In the genomic region with DNA sequence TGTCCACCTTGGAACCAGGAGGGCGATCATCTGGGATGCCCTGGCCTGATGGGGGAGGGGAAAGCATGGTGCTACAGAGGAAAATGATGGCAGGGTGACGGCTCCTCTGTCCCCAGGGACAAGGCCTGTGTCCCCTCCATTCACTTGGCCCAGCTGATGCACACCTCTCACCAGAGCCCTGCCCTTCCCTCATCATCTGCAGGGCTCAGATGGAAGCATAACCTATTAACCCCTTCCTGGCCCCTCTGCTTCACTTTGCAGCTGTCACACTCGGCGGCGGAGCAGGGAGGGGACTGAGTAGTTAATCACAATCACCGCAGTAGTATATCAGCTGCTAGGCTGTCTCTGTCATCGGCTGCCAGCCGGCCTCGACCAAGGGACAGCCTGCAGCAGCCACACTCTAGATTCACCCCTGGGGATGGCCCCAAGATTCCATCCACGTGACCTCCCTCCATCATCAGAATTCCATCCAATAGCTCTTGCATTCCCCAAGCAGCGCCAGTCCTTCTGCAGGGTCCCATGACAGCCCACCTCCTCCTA, we compare ENCODE assay signal across 16 mouse cellular contexts. TPM values are rescaled to one million over a fixed set of nuclear protein-coding genes. Genes with fewer than 3 reads are reported as not detected.
DNase-seq lines count a peak whose midpoint lies in the region; ATAC-seq and TF ChIP-seq lines count a peak whose summit lies in the region.
"Had no signal": no experiment of that assay in that cellular context is flagged by ENCODE, and none has a peak within 500 bp of the region (broad histone marks: within the 10 kb centered on the region; RNA-seq: fewer than 3 reads in every experiment).

No protein-coding gene starts in this region.

- no peak overlapping the region for H3K4me3 ChIP-seq in midbrain, embryonic 11.5 days (ENCODE audit: low read depth, low read length)
- H3K4me3 ChIP-seq in midbrain, postnatal 0 days (ENCODE audit: low read depth, low read length) = no peak overlapping the region
- H3K4me3 ChIP-seq in hindbrain, embryonic 14.5 days (replicated peaks; ENCODE audit: low read length) = no peak overlapping the region
- no peak overlapping the region for H3K4me3 ChIP-seq in midbrain, embryonic 16.5 days (ENCODE audit: low read depth, low read length)
- no peak overlapping the region for H3K4me3 ChIP-seq in thymus, adult 2 months (ENCODE audit: control insufficient read depth, insufficient read depth, low read length)
- H3K4me3 ChIP-seq: gastrocnemius, adult 2 months; intestine, embryonic 15.5 days had no signal

- 62% methylated on average over 11 of the region's 11 CpGs for WGBS in midbrain, embryonic 11.5 days
- 43% methylated on average over 11 of the region's 11 CpGs for WGBS in midbrain, postnatal 0 days
- WGBS in hindbrain, embryonic 14.5 days = 26% methylated on average over 11 of the region's 11 CpGs
- WGBS in midbrain, embryonic 16.5 days = 32% methylated on average over 11 of the region's 11 CpGs
- 72% methylated on average over 11 of the region's 11 CpGs for WGBS in thymus, adult 2 months

- no peaks in the 10 kb centered on the region for H3K9me3 ChIP-seq in midbrain, embryonic 11.5 days (ENCODE audit: control insufficient read depth, low read length)
- no peaks in the 10 kb centered on the region for H3K9me3 ChIP-seq in midbrain, postnatal 0 days (ENCODE audit: low read length)
- no peaks in the 10 kb centered on the region for H3K9me3 ChIP-seq in hindbrain, embryonic 14.5 days (ENCODE audit: control insufficient read depth, low read length)
- H3K9me3 ChIP-seq in midbrain, embryonic 16.5 days (replicated peaks; ENCODE audit: control insufficient read depth, low read length, poor library complexity, severe bottlenecking) = no peaks in the 10 kb centered on the region; the same call in 1 of the 2 replicates
- H3K9me3 ChIP-seq: intestine, embryonic 15.5 days had no signal

- H3K9ac ChIP-seq in midbrain, embryonic 11.5 days (ENCODE audit: low read length) = no peak overlapping the region
- H3K9ac ChIP-seq in midbrain, postnatal 0 days (replicated peaks; ENCODE audit: low read length, poor library complexity, severe bottlenecking) = no peak overlapping the region
- H3K9ac ChIP-seq in hindbrain, embryonic 14.5 days = 0 out of 2 replicates have a peak overlapping the region, but pooled peaks have one; percentile 36
- 0 out of 2 replicates have a peak overlapping the region, but pooled peaks have one; percentile 36 for H3K9ac ChIP-seq in midbrain, embryonic 16.5 days (ENCODE audit: low read depth, low read length)
- H3K9ac ChIP-seq: intestine, embryonic 15.5 days had no signal

- H3K4me2 ChIP-seq in midbrain, embryonic 11.5 days = no peak overlapping the region
- no peak overlapping the region for H3K4me2 ChIP-seq in midbrain, postnatal 0 days (ENCODE audit: low read depth, low read length, poor library complexity, severe bottlenecking)
- H3K4me2 ChIP-seq in hindbrain, embryonic 14.5 days (replicated peaks) = no peak overlapping the region; the same call in 1 of the 2 replicates
- no peak overlapping the region for H3K4me2 ChIP-seq in midbrain, embryonic 16.5 days (ENCODE audit: low read length)
- H3K4me2 ChIP-seq: intestine, embryonic 15.5 days had no signal

- peaks cover 2% of the 10 kb centered on the region; the same call in 1 of the 2 replicates for H3K27me3 ChIP-seq in midbrain, embryonic 11.5 days (ENCODE audit: control insufficient read depth, insufficient read depth, low read length)
- no peaks in the 10 kb centered on the region; the same call in 1 of the 2 replicates for H3K27me3 ChIP-seq in midbrain, postnatal 0 days (ENCODE audit: insufficient read depth, low read length)
- H3K27me3 ChIP-seq in hindbrain, embryonic 14.5 days (ENCODE audit: control insufficient read depth, insufficient read depth, low read length) = no peaks in the 10 kb centered on the region
- H3K27me3 ChIP-seq in midbrain, embryonic 16.5 days (ENCODE audit: control insufficient read depth, insufficient read depth, low read depth, low read length) = no peaks in the 10 kb centered on the region; the same call in 1 of the 2 replicates
- no peaks in the 10 kb centered on the region for H3K27me3 ChIP-seq in thymus, adult 2 months (ENCODE audit: control insufficient read depth, insufficient read depth, low read length)

- H3K27ac ChIP-seq in midbrain, embryonic 11.5 days (ENCODE audit: low read depth, low read length) = no peak overlapping the region
- H3K27ac ChIP-seq in midbrain, postnatal 0 days (ENCODE audit: low read depth, low read length) = no peak overlapping the region
- H3K27ac ChIP-seq in hindbrain, embryonic 14.5 days = no peak overlapping the region
- H3K27ac ChIP-seq in midbrain, embryonic 16.5 days (ENCODE audit: low read length) = no peak overlapping the region
- H3K27ac ChIP-seq in thymus, adult 2 months (ENCODE audit: control insufficient read depth, insufficient read depth, low read length) = no peak overlapping the region
- H3K27ac ChIP-seq: gastrocnemius, adult 2 months; intestine, embryonic 15.5 days; macrophage had no signal

- DNase-seq in midbrain, embryonic 11.5 days (ENCODE audit: low spot score, missing footprints) = no peak
- no peak for DNase-seq in midbrain, postnatal 0 days (ENCODE audit: low spot score)
- no peak for DNase-seq in hindbrain, embryonic 14.5 days (ENCODE audit: low spot score)
- no peak for DNase-seq in left cerebral cortex, postnatal 10 days (ENCODE audit: extremely low spot score in 1 of 2, low spot score in 2 of 2)
- no peak for DNase-seq in left cerebral cortex, adult 9 months (ENCODE audit: low spot score in 2 of 2)
- no peak for DNase-seq in thymus, adult 2 months
- DNase-seq: adrenal gland, postnatal 25 days; gastrocnemius, adult 2 months; heart, postnatal 10 days; kidney, postnatal 14 days; lung, adult 18-20 months had no signal

- H3K36me3 ChIP-seq in midbrain, embryonic 11.5 days (ENCODE audit: control insufficient read depth, insufficient read depth, low read length) = no peaks in the 10 kb centered on the region
- H3K36me3 ChIP-seq in midbrain, postnatal 0 days (ENCODE audit: insufficient read depth, low read length) = no peaks in the 10 kb centered on the region
- no peaks in the 10 kb centered on the region for H3K36me3 ChIP-seq in hindbrain, embryonic 14.5 days (replicated peaks; ENCODE audit: control insufficient read depth, insufficient read depth)
- H3K36me3 ChIP-seq in midbrain, embryonic 16.5 days (ENCODE audit: control insufficient read depth, insufficient read depth, low read length) = no peaks in the 10 kb centered on the region
- no peaks in the 10 kb centered on the region for H3K36me3 ChIP-seq in thymus, adult 2 months (ENCODE audit: control insufficient read depth, insufficient read depth, low read length)
- H3K36me3 ChIP-seq: G1E; intestine, embryonic 15.5 days had no signal

- no peak for TF ChIP-seq CTCF in midbrain, postnatal 0 days (IDR thresholded peaks at IDR 0.05)
- no peak for TF ChIP-seq CTCF in thymus, adult 2 months (IDR thresholded peaks at IDR 0.05; ENCODE audit: borderline replicate concordance, control insufficient read depth, extremely low read depth, insufficient read depth, low read length, poor library complexity)

- TF ChIP-seq POLR2A in thymus, adult 2 months (IDR thresholded peaks at IDR 0.05; ENCODE audit: control insufficient read depth, extremely low read depth, insufficient read depth, low read length, poor library complexity) = no peak

- intact Hi-C loops in left cerebral cortex, postnatal 10 days (cut with DNase I) = loop anchor here (5.0 kb wide), 2 partner anchors 57 to 172 kb away; a partner anchor contains a TSS

- 0 out of 2 replicates have a peak, but pooled peaks cover 6% of the 10 kb centered on the region for H3K4me1 ChIP-seq in midbrain, embryonic 11.5 days (ENCODE audit: control insufficient read depth, insufficient read depth, low read length)
- no peaks in the 10 kb centered on the region for H3K4me1 ChIP-seq in midbrain, postnatal 0 days (ENCODE audit: insufficient read depth, low read length)
- H3K4me1 ChIP-seq in hindbrain, embryonic 14.5 days (replicated peaks; ENCODE audit: control insufficient read depth, insufficient read depth, low read length) = peaks cover 7% of the 10 kb centered on the region; the same call in 1 of the 2 replicates
- H3K4me1 ChIP-seq in midbrain, embryonic 16.5 days (ENCODE audit: control insufficient read depth, insufficient read depth, low read length) = peaks cover 4% of the 10 kb centered on the region; the same call in 1 of the 2 replicates
- peaks cover 3% of the 10 kb centered on the region for H3K4me1 ChIP-seq in thymus, adult 2 months (replicated peaks; ENCODE audit: control insufficient read depth, insufficient read depth, low read length)

- ATAC-seq in midbrain, embryonic 11.5 days (ENCODE audit: low FRiP score) = peak; percentile 45; the same call in 1 of the 2 replicates
- no peak for ATAC-seq in midbrain, postnatal 0 days (ENCODE audit: low FRiP score)
- no peak for ATAC-seq in hindbrain, embryonic 14.5 days (ENCODE audit: low FRiP score)
- no peak for ATAC-seq in midbrain, embryonic 16.5 days
- ATAC-seq: intestine, embryonic 15.5 days had no signal

RNA-seq across cellular contexts. Expression of a gene that starts 28.6 kb away (rescaled TPM):
- polyA plus RNA-seq in midbrain, embryonic 11.5 days (2014; fragmentation: Nextera tagmentation; extraction: Ambion mirVana) = 0.64 and 0.88 TPM in 2 replicates
- 2.6 and 3.5 TPM in 2 replicates for total RNA-seq in midbrain, postnatal 0 days (2014; rRNA removed)
- 2.2 and 2.6 TPM in 2 replicates for polyA plus RNA-seq in midbrain, postnatal 0 days (2015; fragmentation: Nextera tagmentation; extraction: Ambion mirVana)
- polyA plus RNA-seq in hindbrain, embryonic 14.5 days (2014; fragmentation: Nextera tagmentation; extraction: Ambion mirVana) = 0.73 and 1.4 TPM in 2 replicates
- 1.0 and 1.4 TPM in 2 replicates for polyA plus RNA-seq in midbrain, embryonic 16.5 days (2015; fragmentation: Nextera tagmentation; extraction: Ambion mirVana)
- total RNA-seq in left cerebral cortex, postnatal 10 days (2021) = 1 to 10 TPM; 3.0 to 3.6 TPM
- polyA plus RNA-seq in thymus, adult 2 months (2012; rRNA removed) = 3.7 and 4.6 TPM in 2 replicates
- polyA plus RNA-seq: macrophage had no signal

RNA-seq across cellular contexts. Expression of a gene that starts 44.9 kb away (rescaled TPM):
- 85.9 and 96.4 TPM in 2 replicates for polyA plus RNA-seq in midbrain, embryonic 11.5 days (2014; fragmentation: Nextera tagmentation; extraction: Ambion mirVana)
- 25.9 and 28.7 TPM in 2 replicates for total RNA-seq in midbrain, postnatal 0 days (2014; rRNA removed)
- 36.1 and 43.5 TPM in 2 replicates for polyA plus RNA-seq in midbrain, postnatal 0 days (2015; fragmentation: Nextera tagmentation; extraction: Ambion mirVana)
- polyA plus RNA-seq in hindbrain, embryonic 14.5 days (2014; fragmentation: Nextera tagmentation; extraction: Ambion mirVana) = 39.8 and 42.7 TPM in 2 replicates
- 57.5 and 59.1 TPM in 2 replicates for polyA plus RNA-seq in midbrain, embryonic 16.5 days (2015; fragmentation: Nextera tagmentation; extraction: Ambion mirVana)
- total RNA-seq in left cerebral cortex, postnatal 10 days (2021) = 1 to 10 TPM; 6.8 to 7.8 TPM
- 33.0 and 41.3 TPM in 2 replicates for polyA plus RNA-seq in thymus, adult 2 months (2012; rRNA removed)

RNA-seq across cellular contexts. Expression of a gene that starts 56.4 kb away (rescaled TPM):
- 10.0 and 11.0 TPM in 2 replicates for polyA plus RNA-seq in midbrain, embryonic 11.5 days (2014; fragmentation: Nextera tagmentation; extraction: Ambion mirVana)
- 6.7 and 10.8 TPM in 2 replicates for total RNA-seq in midbrain, postnatal 0 days (2014; rRNA removed)
- 2.2 and 2.3 TPM in 2 replicates for polyA plus RNA-seq in midbrain, postnatal 0 days (2015; fragmentation: Nextera tagmentation; extraction: Ambion mirVana)
- polyA plus RNA-seq in hindbrain, embryonic 14.5 days (2014; fragmentation: Nextera tagmentation; extraction: Ambion mirVana) = 10.9 and 13.6 TPM in 2 replicates
- 5.8 and 7.7 TPM in 2 replicates for polyA plus RNA-seq in midbrain, embryonic 16.5 days (2015; fragmentation: Nextera tagmentation; extraction: Ambion mirVana)
- 1 to 10 TPM; 7.8 to 8.5 TPM for total RNA-seq in left cerebral cortex, postnatal 10 days (2021)
- 0.16 and 0.27 TPM in 2 replicates for polyA plus RNA-seq in thymus, adult 2 months (2012; rRNA removed)
- total RNA-seq: gastrocnemius, adult 2 months; heart, adult 8-10 months; heart, postnatal 10 days had no signal
- polyA plus RNA-seq: G1E, macrophage had no signal

Comparison
In these comparisons a context has a peak if more than half of its experiments do, and no peak if none do; other contexts are left out.
1. H3K9ac ChIP-seq: peak in hindbrain, embryonic 14.5 days (single experiment) and midbrain, embryonic 16.5 days (single experiment); none in midbrain, embryonic 11.5 days (single experiment) and midbrain, postnatal 0 days (single experiment).